Mouse (Mus musculus) ES-Bruce4 (cell line): ENCODE measurements around the gene Arf3.

Source experiments
- CTCF ChIP-seq: IDR thresholded peaks from one replicate; pipeline ENCODE4 v1.8.1; 2011; ENCODE audit warnings: low read depth, low read length
- POLR2A ChIP-seq: IDR thresholded peaks from one replicate; pipeline ENCODE4 v1.8.1; 2011; ENCODE audit warnings: low read length; ENCODE audit not compliant: insufficient read depth

GRCm38 (mm10) chr15:98768259-98768658, 5.2 kb upstream of the Arf3 start:
- TF ChIP-seq CTCF (no peak), POLR2A (no peak)
